Mouse (Mus musculus): Measurements from ENCODE around the gene Ndrg3. TPM values are rescaled to one million over a fixed set of nuclear protein-coding genes. Genes with fewer than 3 reads are reported as not detected.
"Not testable (repeated sequence)": the region's sequence is repeated elsewhere in the genome, so short reads cannot be mapped to it uniquely, and the experiment has no call there.

Gene Ndrg3
- total RNA-seq, 2 experiments from 2014 or later = 25.1 to 25.7 TPM

DNA sequence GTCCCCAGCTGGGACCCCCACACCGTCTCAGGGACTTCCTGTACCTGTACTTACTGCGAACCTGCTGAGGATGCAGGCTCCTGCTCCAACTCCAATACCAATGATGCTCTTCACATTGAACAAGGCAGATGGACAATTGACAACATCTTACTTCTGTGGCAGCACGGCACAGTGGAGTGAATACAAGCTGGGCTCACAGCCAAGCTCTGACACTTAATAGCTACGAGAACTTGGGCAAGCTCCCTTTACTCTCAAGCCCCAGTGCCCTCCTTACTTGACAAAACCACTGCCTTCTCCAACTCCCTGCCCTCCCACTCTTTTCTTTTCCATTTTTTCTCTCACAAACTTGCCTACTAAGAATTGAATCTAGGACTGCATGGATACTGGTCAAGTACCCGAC, 78.7 kb downstream of the Ndrg3 start:
- no peak for ATAC-seq (replicated peaks; ENCODE audit: poor library complexity, severe bottlenecking)

DNA sequence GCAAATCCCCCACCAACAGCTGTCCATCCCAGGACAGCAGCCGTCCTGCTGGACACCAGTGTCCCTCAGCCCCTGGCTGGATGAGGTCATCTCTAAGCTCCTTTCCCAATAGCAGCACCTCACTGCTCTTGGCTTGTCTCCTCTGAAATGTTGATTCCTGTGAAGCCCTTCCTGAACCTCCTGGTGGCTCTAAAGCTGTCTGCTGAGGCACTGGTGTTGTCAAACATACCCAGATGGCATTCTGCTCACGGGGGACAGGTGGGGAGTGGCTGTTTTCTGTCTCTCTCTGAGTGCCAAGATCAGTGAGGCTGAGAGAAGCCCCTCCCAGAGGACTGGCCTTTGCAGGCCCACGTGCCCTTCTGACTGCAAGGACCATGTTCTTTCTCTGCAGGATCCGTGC, 85.9 kb downstream of the Ndrg3 start:
- ATAC-seq (replicated peaks; ENCODE audit: poor library complexity, severe bottlenecking) = not testable (repeated sequence)

DNA sequence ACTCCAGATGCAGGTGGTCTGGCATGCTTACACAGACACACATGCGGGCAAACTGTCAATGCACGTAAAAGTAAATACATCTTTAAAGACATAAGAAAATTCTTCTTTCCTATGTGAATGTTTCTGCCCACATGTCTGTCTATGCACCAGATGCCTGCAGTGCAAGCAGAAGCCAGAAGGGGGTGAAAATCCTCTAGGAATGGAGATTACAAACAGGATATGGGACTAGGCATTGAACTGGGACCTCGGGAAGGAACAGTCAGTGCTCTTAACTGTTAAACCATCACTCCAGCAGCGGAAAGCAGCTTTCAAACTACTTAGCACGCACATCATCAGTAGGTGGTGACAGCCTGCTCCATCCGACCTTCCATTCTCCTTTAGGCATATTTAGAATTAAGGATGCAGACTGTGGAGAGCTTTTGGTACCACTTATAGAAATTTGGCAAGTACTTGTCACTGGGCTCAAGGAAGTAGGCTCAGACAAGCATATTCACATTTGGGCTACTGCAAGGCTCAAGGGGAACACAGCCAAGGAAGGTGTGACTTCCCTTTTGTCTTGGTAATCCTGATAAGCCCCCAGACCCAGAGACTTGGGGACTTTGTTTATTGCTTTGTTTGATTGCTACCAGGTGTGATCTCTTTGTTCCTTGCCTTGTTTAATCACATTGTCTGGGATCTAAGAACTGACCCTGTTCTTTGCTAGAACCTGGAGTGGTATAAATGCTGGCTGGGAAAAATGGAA, 86.7 kb downstream of the Ndrg3 start:
- no peak for ATAC-seq (replicated peaks; ENCODE audit: poor library complexity, severe bottlenecking)

DNA sequence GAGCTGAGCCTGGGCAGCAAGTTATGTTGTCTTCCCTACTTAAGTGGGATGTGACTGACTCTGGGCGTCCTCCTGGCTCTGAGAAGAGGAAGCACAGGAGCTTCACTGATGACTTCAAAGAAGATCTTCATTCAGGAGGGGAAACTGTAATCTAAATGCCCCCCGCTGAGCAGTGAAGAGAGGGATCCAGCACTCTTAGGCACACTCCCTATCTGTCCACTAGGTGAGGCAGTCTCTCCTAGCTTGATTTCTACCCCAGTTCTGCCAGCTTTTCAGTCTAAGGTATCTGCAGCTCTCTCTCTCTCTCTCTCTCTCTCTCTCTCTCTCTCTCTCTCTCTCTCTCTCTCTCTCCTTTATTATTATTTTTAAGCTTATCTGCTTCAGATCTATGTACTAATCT, 88.5 kb downstream of the Ndrg3 start:
- 0 out of 2 replicates have a peak, but pooled peaks have one; percentile 20 for ATAC-seq (replicated peaks; ENCODE audit: poor library complexity, severe bottlenecking)

DNA sequence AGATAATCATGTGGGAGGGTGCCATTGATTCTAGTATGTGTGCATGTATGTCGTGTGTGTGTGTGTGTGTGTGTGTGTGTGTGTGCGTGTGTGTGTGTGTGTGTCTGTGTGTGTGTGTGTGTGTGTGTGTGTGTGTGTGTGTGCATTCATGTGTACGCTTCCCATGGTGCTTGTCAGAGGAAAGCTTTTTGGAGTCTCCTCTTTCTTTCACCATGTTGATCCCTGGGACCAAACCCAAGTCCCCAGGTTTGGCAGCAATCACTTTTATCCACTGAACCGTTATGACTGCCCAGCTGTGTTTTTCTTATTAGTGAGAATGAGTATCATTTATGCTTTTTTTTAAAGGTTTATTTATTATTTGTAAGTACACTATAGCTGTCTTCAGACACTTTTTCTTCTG, 89.4 kb downstream of the Ndrg3 start:
- ATAC-seq (replicated peaks; ENCODE audit: poor library complexity, severe bottlenecking) = not testable (repeated sequence)

DNA sequence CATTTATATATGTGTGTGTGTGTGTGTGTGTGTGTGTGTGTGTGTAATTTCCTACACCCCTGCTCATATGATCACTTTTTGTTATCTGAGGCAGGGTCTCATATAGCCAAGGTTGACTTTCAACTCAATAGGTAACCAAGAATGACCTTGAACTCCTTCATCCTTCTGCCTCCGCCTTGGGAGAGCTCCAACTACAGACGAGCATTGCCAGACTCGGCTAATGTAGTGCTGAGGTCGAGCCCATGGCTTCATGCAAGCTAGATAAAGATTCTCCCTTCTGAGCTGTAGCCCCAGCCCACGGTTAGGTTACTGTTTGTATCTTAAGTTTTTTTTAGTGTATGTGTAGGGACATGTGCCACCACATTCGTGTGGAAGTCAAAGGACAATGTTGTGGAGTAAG, 90.0 kb downstream of the Ndrg3 start:
- no peak for ATAC-seq (replicated peaks; ENCODE audit: poor library complexity, severe bottlenecking)

DNA sequence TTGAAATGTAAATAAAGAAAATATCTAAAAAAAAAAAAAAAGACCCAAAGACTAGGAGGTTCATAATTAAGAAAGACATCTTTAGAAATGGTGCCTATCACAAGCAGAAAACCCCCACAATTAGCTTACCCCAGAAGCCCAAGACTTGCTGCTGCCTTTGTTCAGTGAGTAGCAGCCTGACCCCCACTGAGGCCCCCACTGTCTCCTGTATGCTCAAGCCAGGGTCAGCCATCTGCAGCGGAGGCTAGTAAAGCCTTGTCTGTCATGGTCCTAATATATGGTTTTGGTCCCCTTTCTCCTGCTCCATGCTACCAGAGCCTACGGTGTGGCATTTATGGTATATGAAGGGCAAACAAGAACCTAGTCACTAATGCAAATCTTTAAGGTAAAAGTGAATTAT, 90.5 kb downstream of the Ndrg3 start:
- no peak for ATAC-seq (replicated peaks; ENCODE audit: poor library complexity, severe bottlenecking)

DNA sequence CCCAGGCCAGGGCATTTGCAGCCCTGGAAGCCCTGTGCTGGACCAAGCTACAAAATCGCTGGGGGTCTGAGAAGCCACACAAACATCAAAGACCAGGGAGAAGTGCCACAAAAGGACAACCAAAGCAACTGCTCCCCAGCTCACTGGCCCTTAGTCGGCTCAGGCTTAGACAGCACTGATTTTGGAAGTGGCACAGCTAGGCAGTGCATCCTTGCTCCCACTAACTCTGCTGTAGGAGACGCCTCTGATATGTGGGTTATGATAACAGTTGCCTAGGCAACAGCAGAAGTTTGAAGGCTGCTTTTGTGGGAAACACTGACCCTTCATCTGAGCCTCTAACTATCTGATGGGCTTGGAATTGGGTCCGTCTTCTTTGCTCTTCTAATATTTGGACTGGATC, 92.7 kb downstream of the Ndrg3 start:
- no peak for ATAC-seq (replicated peaks; ENCODE audit: poor library complexity, severe bottlenecking)

DNA sequence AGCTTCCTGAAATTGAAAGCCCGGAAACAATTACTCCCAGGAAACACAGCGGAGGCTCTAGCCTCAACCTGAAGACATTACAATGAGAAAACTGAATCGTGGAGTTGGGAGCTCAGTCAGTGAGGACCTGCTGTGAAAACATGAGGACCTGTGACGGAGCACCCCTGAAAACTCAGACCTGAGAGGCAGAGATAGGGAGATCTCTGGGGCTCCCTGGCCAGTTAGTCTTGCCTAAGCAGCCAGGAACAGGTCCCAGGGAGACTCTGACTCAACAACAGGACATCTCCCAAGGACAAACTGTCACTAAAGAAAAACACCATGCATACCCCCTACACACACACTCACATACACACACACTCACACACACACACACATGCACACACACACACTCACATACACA, 93.5 kb downstream of the Ndrg3 start:
- no peak for ATAC-seq (replicated peaks; ENCODE audit: poor library complexity, severe bottlenecking)

DNA sequence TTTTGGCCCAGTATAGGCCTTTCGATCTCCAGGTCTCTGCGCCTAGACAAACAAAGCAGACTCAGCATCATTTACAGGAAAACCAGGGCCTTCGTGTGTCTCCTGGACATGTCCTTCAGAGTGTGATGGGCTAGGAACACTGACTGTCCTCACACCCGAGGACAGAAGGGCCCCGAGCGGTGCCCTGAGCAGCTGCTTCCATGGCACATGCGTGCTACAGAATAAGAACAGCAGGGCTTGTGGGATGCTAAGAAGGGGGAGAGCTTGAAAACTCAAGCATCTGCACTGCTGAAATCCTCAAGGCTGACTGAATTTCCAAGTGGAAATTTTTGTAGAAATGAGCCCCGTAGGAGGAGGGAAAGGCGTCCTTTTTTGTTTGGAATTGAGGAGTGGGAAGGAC, 94.8 kb downstream of the Ndrg3 start:
- no peak for ATAC-seq (replicated peaks; ENCODE audit: poor library complexity, severe bottlenecking)

DNA sequence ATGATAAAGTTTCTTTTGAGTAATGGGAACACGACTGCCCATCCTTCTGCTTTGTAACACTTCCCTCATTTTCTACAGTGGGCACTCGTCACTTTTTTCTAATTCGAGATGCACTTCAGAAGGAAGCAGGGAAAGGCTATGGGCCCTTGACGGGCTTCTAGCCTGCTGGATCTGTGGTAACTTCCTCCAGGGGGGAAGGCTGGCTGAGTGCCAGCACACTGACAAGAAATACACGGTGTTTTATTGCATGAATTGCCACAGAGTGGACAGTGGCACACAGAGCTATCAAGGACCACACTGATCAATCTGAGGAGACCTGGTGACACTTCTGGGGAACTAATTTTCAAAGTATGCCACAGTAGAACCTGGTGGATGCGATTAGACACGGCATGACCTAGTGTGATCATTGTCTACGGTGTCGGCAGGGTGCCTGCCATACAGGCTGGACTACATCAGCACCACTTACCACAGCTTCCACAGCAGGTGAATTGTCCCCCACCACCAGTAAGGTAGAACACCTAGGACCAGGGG, 95.4 kb downstream of the Ndrg3 start:
- ATAC-seq (replicated peaks; ENCODE audit: poor library complexity, severe bottlenecking) = peak; percentile 85

DNA sequence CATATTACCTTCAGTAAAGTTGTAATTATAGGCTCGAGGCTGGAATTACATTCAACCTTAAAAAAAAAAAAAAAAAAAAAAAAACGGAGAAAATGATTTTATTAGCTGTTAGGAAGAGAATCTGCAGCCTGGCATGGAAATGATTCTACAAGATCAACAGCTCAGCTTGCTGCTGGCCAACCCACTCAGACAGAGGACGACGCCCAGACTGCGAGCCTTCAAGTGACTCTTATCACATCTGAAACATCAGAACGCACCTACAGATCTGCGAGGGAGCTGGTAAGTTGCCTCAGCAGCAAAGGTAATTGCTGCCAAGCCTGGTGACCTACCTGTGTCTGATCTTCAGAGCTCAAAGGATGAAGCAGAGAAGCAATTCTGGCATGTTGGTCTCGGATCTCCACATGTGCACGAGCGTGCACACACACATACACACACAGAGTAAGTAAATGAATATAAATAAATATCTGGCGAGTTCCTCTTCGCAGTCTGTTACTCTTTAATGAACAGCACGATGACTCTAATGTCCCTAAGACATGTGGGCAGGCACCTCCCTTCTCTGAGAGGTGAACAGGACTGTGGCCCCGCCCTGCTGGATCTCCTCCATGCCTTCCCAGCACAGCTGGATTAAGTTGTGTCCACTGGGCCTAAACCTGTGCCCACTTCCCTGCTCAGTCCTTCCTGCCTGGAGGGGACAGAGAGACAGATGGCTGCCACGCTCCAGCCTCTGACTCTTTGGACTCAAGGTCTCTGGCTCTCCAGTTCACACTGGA, 97.2 kb downstream of the Ndrg3 start:
- ATAC-seq (replicated peaks; ENCODE audit: poor library complexity, severe bottlenecking) = no peak

DNA sequence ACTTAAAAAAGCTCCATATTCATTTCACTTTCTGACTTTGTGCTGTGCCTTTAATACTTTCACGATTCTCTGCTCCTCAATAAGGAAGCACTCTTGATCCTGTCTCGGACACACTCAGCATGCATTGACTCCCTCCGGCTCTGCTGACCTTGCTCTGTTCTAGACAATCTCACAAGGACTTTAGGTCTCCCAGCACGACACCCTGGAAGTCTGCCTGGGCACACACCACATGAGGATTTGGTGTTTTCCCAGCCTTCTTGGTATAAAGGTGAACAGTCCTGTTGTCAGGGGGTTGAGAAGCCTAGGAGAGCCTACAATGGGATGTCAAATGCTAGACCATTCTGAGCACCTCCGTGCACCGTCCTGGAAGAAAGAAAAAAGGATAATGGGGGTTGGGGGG, 99.0 kb downstream of the Ndrg3 start:
- ATAC-seq (replicated peaks; ENCODE audit: poor library complexity, severe bottlenecking) = no peak

DNA sequence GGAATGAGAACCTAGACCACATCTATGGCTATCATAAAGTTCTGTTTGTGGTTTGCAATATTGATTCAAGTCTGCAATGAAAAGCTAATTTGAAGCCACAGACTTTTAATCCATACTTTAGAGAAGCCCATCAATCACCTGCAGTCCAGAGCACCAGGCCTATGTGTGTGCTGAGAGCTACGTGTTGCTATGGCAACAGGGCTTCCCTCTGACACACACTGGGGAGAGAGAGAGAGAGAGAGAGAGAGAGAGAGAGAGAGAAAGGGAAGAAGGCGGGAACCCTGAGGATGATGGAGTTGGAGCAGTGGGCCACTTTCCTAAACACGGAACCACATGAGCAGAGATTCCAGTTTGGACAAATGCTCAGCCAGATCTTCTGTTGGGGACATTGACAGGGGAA, 99.6 kb downstream of the Ndrg3 start:
- ATAC-seq (replicated peaks; ENCODE audit: poor library complexity, severe bottlenecking) = no peak

DNA sequence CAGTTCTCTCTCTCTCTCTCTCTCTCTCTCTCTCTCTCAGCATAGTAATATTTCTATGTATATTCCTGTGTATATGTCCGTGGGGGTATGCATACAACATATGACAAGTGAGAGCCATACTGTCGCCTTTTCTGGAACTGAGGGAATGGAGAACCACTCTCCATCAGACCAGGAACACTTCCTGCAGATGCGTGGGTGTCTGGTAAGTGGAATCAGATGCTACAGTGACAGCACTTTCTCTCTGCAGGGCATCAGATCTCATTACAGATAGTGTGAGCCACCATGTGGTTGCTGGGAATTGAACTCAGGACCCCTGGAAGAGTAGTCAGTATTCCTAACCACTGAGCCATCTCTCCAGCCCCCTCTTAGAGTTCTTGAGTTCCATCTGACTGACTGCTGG, 103.4 kb downstream of the Ndrg3 start:
- no peak for ATAC-seq (replicated peaks; ENCODE audit: poor library complexity, severe bottlenecking)

DNA sequence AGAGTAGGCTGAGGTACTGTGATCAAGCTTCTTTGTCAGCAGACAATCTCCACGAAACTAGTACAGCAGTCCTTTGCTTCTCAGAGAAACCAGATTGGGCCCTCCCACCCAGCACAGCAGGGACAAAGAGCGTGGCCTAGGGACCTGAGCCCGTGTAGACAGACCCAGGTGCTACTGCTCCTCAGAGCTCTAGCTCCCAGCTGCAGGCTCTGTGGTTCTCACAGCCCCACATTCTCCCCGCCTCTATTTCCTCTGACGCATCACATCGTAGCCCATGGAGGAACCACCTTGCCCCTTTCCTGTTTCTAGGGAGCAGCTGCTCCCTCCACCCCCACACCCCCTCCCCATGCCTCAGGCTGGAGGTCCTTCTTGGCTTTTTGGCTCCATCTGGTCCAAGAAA, 104.8 kb downstream of the Ndrg3 start, which contains the start of gene Sla2:
TSS of gene Sla2 (minus strand) at position 176 of the 400 bp plus-strand sequence.
- peak; percentile 74 for ATAC-seq (replicated peaks; ENCODE audit: poor library complexity, severe bottlenecking)

DNA sequence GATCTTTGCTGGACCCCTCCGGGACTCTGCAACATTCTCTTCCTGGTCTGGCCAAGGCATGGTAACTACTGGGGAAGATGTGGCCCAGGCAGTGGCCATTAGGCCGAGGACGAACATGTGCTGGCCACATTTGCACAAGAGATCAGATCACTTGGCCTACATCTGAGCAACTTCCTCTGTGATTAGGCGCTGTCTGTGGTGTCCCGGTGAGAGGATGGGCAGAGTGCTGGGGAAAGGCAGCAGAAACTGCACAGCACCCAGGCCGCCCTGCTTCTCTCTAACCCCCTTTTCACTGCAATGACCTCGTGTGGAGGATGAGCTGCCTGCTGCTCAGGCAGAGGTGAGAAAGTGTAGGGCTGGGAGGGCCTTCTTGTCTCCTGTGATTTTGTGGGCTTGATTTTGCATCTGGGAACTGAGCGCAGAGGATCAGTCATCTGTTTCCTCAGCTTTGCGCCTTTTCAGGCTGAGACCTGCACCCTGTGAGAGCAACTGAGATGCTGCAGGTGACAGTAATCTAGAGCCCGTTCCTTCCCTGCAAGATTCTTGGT, 105.7 kb downstream of the Ndrg3 start:
- peak; percentile 33; the same call in 1 of the 2 replicates for ATAC-seq (replicated peaks; ENCODE audit: poor library complexity, severe bottlenecking)

DNA sequence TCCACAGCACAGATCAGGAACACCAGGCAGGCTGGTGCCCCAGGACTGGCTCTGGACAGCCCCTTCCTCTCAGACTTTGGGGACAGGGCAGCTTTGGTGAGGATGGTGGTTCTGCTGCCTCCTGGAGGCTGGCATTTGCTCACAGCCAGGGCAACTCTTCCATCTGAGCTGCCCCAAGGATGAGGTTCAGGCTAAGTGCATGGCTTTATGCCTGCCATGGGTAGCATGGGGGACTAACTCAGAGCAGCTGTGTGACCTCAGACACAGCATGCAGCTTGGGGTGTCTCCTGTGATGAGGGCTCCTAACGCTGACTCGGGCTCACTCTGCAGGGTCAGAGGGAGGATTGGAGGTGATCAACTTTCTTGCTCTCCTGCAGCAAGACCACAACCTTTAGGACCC, 106.2 kb downstream of the Ndrg3 start:
- ATAC-seq (replicated peaks; ENCODE audit: poor library complexity, severe bottlenecking) = not testable (repeated sequence)

DNA sequence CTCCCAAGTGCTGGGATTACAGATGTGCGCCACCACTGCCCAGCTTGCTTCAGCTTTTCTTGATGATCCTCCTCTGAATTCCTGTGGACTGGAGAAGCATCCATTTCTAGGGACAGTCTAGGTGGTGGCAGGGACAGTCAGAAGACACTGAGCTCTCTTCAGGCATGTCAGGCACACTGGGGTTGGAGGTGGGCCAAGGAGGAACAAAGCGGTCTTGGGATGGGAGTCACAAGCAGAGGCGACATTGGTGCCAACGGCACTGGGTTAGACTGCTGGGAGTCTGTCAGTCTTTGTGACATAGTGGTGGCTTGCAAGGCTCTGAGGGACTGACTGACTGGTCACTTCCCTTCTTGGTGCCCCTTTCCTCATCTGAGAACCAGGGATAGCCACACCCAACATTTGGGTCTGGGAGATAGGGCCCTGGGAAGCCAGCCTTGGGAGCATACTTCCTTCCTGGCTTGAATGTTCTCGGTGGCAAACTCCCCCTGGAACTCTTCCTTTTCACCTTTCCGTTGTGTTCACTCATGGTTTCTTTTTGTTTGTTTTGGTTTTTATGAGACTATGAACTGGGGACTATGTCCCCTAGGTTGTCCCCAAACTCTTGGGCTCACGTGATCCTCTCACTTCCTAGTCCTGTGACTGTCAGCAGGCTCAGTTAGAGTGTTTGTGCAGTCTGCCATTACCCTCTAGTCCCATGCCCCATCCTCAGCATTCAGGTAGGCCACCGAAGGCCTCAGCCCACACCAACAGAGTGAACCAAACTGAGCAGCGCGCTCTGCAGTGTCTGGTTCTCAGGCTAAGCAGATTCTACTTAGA, 107.3 kb downstream of the Ndrg3 start:
- ATAC-seq (replicated peaks; ENCODE audit: poor library complexity, severe bottlenecking) = peak; percentile 25; the same call in 1 of the 2 replicates

DNA sequence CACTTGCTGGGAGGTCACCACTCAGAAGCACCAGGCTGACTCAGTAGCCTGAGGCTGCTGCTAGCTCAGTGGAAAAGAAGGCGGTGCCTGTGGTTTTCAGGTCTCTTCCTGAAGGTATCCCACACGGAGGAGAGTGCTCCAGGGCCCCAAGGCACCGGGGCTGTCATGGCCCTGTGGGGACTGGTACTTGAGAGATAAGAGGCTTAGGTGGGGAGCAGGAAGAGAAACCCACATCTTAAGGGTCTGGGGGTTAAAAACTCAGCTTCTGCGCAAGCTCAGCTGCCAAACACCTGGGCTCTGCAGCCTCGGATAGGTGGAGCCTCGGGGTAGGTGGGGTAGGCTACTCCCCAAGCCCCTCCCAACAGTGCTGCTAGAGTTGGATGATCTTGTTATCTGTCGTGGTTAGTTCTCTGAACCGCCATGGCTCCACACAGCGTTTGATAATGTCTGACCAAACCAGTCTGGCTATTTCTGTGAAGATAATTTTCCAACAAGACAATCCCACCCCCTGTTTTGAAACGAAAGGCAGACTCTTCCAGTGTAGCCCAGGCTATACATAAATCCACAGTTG, 109.3 kb downstream of the Ndrg3 start:
- no peak for ATAC-seq (replicated peaks; ENCODE audit: poor library complexity, severe bottlenecking)
